Mouse (Mus musculus): Measurements from ENCODE around the gene Tradd. TPM values are rescaled to one million over a fixed set of nuclear protein-coding genes. Genes with fewer than 3 reads are reported as not detected.

The Tradd gene
- polyA plus RNA-seq, 1 experiment from 2014 or later: 35.5 TPM

GRCm38 (mm10) chr8:105257318-105258114 is 6.9 kb downstream of the Tradd start:
- ATAC-seq (no peak), DNase-seq (ENCODE audit: low spot score) (no peak)
- Histone ChIP-seq H3K36me3 (ENCODE audit: insufficient read depth, low read length) (peaks cover 7% of the 10 kb centered on the region), H3K4me2 (replicated peaks; ENCODE audit: low read depth, low read length) (no peak overlapping the region), H3K4me3 (ENCODE audit: low read depth, low read length) (no peak overlapping the region), H3K9me3 (ENCODE audit: low read length) (no peaks in the 10 kb centered on the region), H3K27me3 (replicated peaks; ENCODE audit: insufficient read depth, low read length) (0 out of 2 replicates have a peak, but pooled peaks cover 6% of the 10 kb centered on the region), H3K9ac (replicated peaks; ENCODE audit: low read depth) (no peak overlapping the region), H3K4me1 (ENCODE audit: insufficient read depth, low read depth, low read length) (peaks cover 16% of the 10 kb centered on the region), H3K27ac (ENCODE audit: low read length) (no peak overlapping the region)
- 77% methylated on average over 7 of the region's 7 CpGs for WGBS
- TF ChIP-seq EP300 (IDR thresholded peaks at IDR 0.05) (no peak), CTCF (IDR thresholded peaks at IDR 0.05) (no peak)

GRCm38 (mm10) chr8:105254966-105255350 is 9.5 kb downstream of the Tradd start, which contains the start of gene B3gnt9:
Gene B3gnt9 (minus strand): TSS chr8:105255153.
- ATAC-seq: peak; percentile 83
- peaks cover 15% of the 10 kb centered on the region for H3K4me1 ChIP-seq (ENCODE audit: insufficient read depth, low read depth, low read length)
- 0 out of 2 replicates have a peak, but pooled peaks cover 6% of the 10 kb centered on the region for H3K27me3 ChIP-seq (replicated peaks; ENCODE audit: insufficient read depth, low read length)
- H3K9me3 ChIP-seq (ENCODE audit: low read length): no peaks in the 10 kb centered on the region
- H3K9ac ChIP-seq (replicated peaks; ENCODE audit: low read depth): peak within 1 kb of the TSS; percentile 32
- H3K4me2 ChIP-seq (replicated peaks; ENCODE audit: low read depth, low read length): peak within 1 kb of the TSS; percentile 99
- WGBS: 4% methylated on average over 13 of the region's 14 CpGs
- TF ChIP-seq EP300 (IDR thresholded peaks at IDR 0.05) (no peak), CTCF (IDR thresholded peaks at IDR 0.05) (0 out of 2 replicates have a peak, but pooled peaks have one; percentile 6)
- H3K27ac ChIP-seq (ENCODE audit: low read length): peak within 1 kb of the TSS; percentile 82
- peak within 1 kb of the TSS; percentile 59 for H3K4me3 ChIP-seq (ENCODE audit: low read depth, low read length)
- H3K36me3 ChIP-seq (ENCODE audit: insufficient read depth, low read length): peaks cover 24% of the 10 kb centered on the region
- DNase-seq (ENCODE audit: low spot score): peak; percentile 91

GRCm38 (mm10) chr8:105254152-105254965 is 10.1 kb downstream of the Tradd start:
- 1% methylated on average over 72 of the region's 74 CpGs for WGBS
- H3K4me3 ChIP-seq (ENCODE audit: low read depth, low read length): peak overlapping the region; percentile 59
- ATAC-seq (peak; percentile 83), DNase-seq (ENCODE audit: low spot score) (peak; percentile 89)
- peak overlapping the region; percentile 82 for H3K27ac ChIP-seq (ENCODE audit: low read length)
- no peaks in the 10 kb centered on the region for H3K9me3 ChIP-seq (ENCODE audit: low read length)
- H3K9ac ChIP-seq (replicated peaks; ENCODE audit: low read depth): peak overlapping the region; percentile 32
- peaks cover 9% of the 10 kb centered on the region for H3K4me1 ChIP-seq (ENCODE audit: insufficient read depth, low read depth, low read length)
- H3K27me3 ChIP-seq (replicated peaks; ENCODE audit: insufficient read depth, low read length): 0 out of 2 replicates have a peak, but pooled peaks cover 5% of the 10 kb centered on the region
- peaks cover 30% of the 10 kb centered on the region for H3K36me3 ChIP-seq (ENCODE audit: insufficient read depth, low read length)
- TF ChIP-seq EP300 (IDR thresholded peaks at IDR 0.05): no peak
- TF ChIP-seq CTCF (IDR thresholded peaks at IDR 0.05): peak; percentile 90
- peak overlapping the region; percentile 99 for H3K4me2 ChIP-seq (replicated peaks; ENCODE audit: low read depth, low read length)

- Histone ChIP-seq H3K36me3 (ENCODE audit: insufficient read depth, low read length) (peaks cover 36% of the 10 kb centered on the region), H3K9me3 (ENCODE audit: low read length) (no peaks in the 10 kb centered on the region), H3K4me3 (ENCODE audit: low read depth, low read length) (peak overlapping the region; percentile 59), H3K4me2 (replicated peaks; ENCODE audit: low read depth, low read length) (peak overlapping the region; percentile 99), H3K27ac (ENCODE audit: low read length) (no peak overlapping the region), H3K4me1 (ENCODE audit: insufficient read depth, low read depth, low read length) (peaks cover 4% of the 10 kb centered on the region; the same call in 1 of the 2 replicates), H3K27me3 (replicated peaks; ENCODE audit: insufficient read depth, low read length) (no peaks in the 10 kb centered on the region), H3K9ac (replicated peaks; ENCODE audit: low read depth) (0 out of 2 replicates have a peak overlapping the region, but pooled peaks have one; percentile 32)
- DNase-seq (ENCODE audit: low spot score) (no peak), ATAC-seq (no peak)
- WGBS: 40% methylated on average over 20 of the region's 20 CpGs
- TF ChIP-seq EP300 (IDR thresholded peaks at IDR 0.05): no peak
- TF ChIP-seq CTCF (IDR thresholded peaks at IDR 0.05): no peak
Measured at GRCm38 (mm10) chr8:105253766-105254151, 10.7 kb downstream of the Tradd start.

- 80% methylated on average over 10 of the region's 10 CpGs for WGBS
- H3K27me3 ChIP-seq (replicated peaks; ENCODE audit: insufficient read depth, low read length): no peaks in the 10 kb centered on the region
- DNase-seq (ENCODE audit: low spot score): no peak
- H3K4me1 ChIP-seq (ENCODE audit: insufficient read depth, low read depth, low read length): peaks cover 4% of the 10 kb centered on the region; the same call in 1 of the 2 replicates
- TF ChIP-seq CTCF (IDR thresholded peaks at IDR 0.05): no peak
- TF ChIP-seq EP300 (IDR thresholded peaks at IDR 0.05): no peak
- no peaks in the 10 kb centered on the region for H3K9me3 ChIP-seq (ENCODE audit: low read length)
- H3K36me3 ChIP-seq (ENCODE audit: insufficient read depth, low read length): peaks cover 39% of the 10 kb centered on the region
- H3K27ac ChIP-seq (ENCODE audit: low read length): no peak overlapping the region
- no peak for ATAC-seq
- H3K9ac ChIP-seq (replicated peaks; ENCODE audit: low read depth): no peak overlapping the region
- no peak overlapping the region for H3K4me2 ChIP-seq (replicated peaks; ENCODE audit: low read depth, low read length)
- no peak overlapping the region for H3K4me3 ChIP-seq (ENCODE audit: low read depth, low read length)
Measured at GRCm38 (mm10) chr8:105252680-105253537, 11.5 kb downstream of the Tradd start.

Measured in lung, postnatal 0 days (tissue).